Mouse (Mus musculus) CH12.LX (cell line): ENCODE measurements around the gene Mdh1. TPM values are rescaled to one million over a fixed set of nuclear protein-coding genes. Genes with fewer than 3 reads are reported as not detected.

ENCODE experiments used
- DNase-seq: peaks from one replicate; pipeline ENCODE4 v3.0.0-alpha.2; 2013; ENCODE audit errors: extremely low read depth
- H3K27ac ChIP-seq: 2 replicates; pipeline ENCODE4 v1.5.1; 2012; ENCODE audit warnings: low read depth, mild to moderate bottlenecking, control low read depth, moderate library complexity; ENCODE audit not compliant: insufficient read depth
- H3K27me3 ChIP-seq: replicated peaks from 2 replicates; pipeline ENCODE3; 2012; ENCODE audit warnings: inconsistent platforms
- H3K36me3 ChIP-seq, 2 experiments: replicated peaks in 1 of 2; 2 replicates each; pipeline versions ENCODE3 to v1.6.1; 2012; ENCODE audit warnings: inconsistent platforms in 1 of 2, low read length in 1 of 2, mild to moderate bottlenecking in 1 of 2, mixed read lengths in 1 of 2, moderate library complexity in 1 of 2; ENCODE audit not compliant: control insufficient read depth in 1 of 2, insufficient read depth in 1 of 2
- H3K4me1 ChIP-seq, 2 experiments: 2 replicates each; pipeline ENCODE4 v1.6.1; 2012; ENCODE audit warnings: inconsistent platforms in 1 of 2, moderate library complexity in 1 of 2; ENCODE audit not compliant: insufficient read depth in 2 of 2, control insufficient read depth in 1 of 2
- H3K4me2 ChIP-seq: 2 replicates; pipeline ENCODE4 v1.6.1; 2012; ENCODE audit warnings: low read depth, mild to moderate bottlenecking, control low read depth; ENCODE audit not compliant: poor library complexity, insufficient read depth, severe bottlenecking
- H3K4me3 ChIP-seq, 3 experiments: fragments of 150-350 bp in 1 of 3; sonication (generic) in 1 of 3; replicated peaks in 1 of 3; 2 replicates each; pipeline versions ENCODE3 to v1.5.1; 2011 to 2012; ENCODE audit warnings: low read depth in 2 of 3, low read length in 2 of 3, mild to moderate bottlenecking in 2 of 3, moderate library complexity in 2 of 3, control low read depth in 1 of 3, improper control_type of control experiment in 1 of 3, inconsistent platforms in 1 of 3, mixed read lengths in 1 of 3; ENCODE audit not compliant: poor library complexity in 1 of 3
- H3K79me2 ChIP-seq: replicated peaks from 2 replicates; pipeline ENCODE4 v1.6.1; 2012; ENCODE audit warnings: mild to moderate bottlenecking, moderate library complexity; ENCODE audit not compliant: control insufficient read depth, poor library complexity, insufficient read depth, severe bottlenecking; ENCODE audit errors: extremely low read depth
- H3K9ac ChIP-seq: 2 replicates; pipeline ENCODE4 v1.6.1; 2012; ENCODE audit warnings: low read depth, mild to moderate bottlenecking, control low read depth, moderate library complexity; ENCODE audit not compliant: insufficient read depth
- H3K9me3 ChIP-seq: replicated peaks from 2 replicates; pipeline ENCODE3; 2012; ENCODE audit warnings: low read length, inconsistent platforms, mixed read lengths
- BHLHE40 ChIP-seq: IDR thresholded peaks from 2 replicates; pipeline ENCODE4 v1.6.1; 2011; ENCODE audit warnings: mild to moderate bottlenecking, low read depth, low read length, improper control_type of control experiment
- CHD1 ChIP-seq: IDR thresholded peaks from 2 replicates; pipeline ENCODE4 v1.6.1; 2012; ENCODE audit warnings: low read depth, low read length, improper control_type of control experiment, inconsistent platforms
- CHD2 ChIP-seq: IDR thresholded peaks from 2 replicates; pipeline ENCODE4 v1.6.1; 2011; ENCODE audit warnings: low read length, improper control_type of control experiment
- CTCF ChIP-seq, 2 experiments: IDR thresholded peaks in 1 of 2; conservative IDR thresholded peaks in 1 of 2; 2 replicates each; pipeline ENCODE4 v1.5.1; 2011 to 2012; ENCODE audit warnings: low read depth in 2 of 2, low read length in 2 of 2, improper control_type of control experiment in 1 of 2, inconsistent platforms in 1 of 2, mild to moderate bottlenecking in 1 of 2, moderate library complexity in 1 of 2
- E2F4 ChIP-seq: IDR thresholded peaks from 2 replicates; pipeline ENCODE4 v1.6.1; 2011; ENCODE audit warnings: low read depth, low read length, improper control_type of control experiment; ENCODE audit not compliant: insufficient replicate concordance
- ELF1 ChIP-seq: IDR thresholded peaks from 2 replicates; pipeline ENCODE4 v1.6.1; 2014; ENCODE audit warnings: low read depth, mild to moderate bottlenecking, inconsistent platforms, low read length, improper control_type of control experiment
- EP300 ChIP-seq: IDR thresholded peaks from 2 replicates; pipeline ENCODE4 v1.6.1; 2011; ENCODE audit warnings: low read length, improper control_type of control experiment
- ETS1 ChIP-seq: conservative IDR thresholded peaks from 2 replicates; pipeline ENCODE4 v1.6.1; 2012; ENCODE audit warnings: low read depth, mild to moderate bottlenecking, inconsistent platforms, low read length, improper control_type of control experiment, moderate library complexity
- GABPA ChIP-seq: IDR thresholded peaks from 2 replicates; pipeline ENCODE4 v1.6.1; 2012; ENCODE audit warnings: low read depth, low read length, improper control_type of control experiment, inconsistent platforms; ENCODE audit not compliant: insufficient replicate concordance
- HCFC1 ChIP-seq: IDR thresholded peaks from 2 replicates; pipeline ENCODE4 v1.6.1; 2012; ENCODE audit warnings: low read depth, mild to moderate bottlenecking, inconsistent platforms, low read length, improper control_type of control experiment
- IRF4 ChIP-seq: IDR thresholded peaks from 2 replicates; pipeline ENCODE4 v1.6.1; 2014; ENCODE audit warnings: low read depth, mild to moderate bottlenecking, inconsistent platforms, low read length, improper control_type of control experiment
- JUN ChIP-seq: IDR thresholded peaks from 2 replicates; pipeline ENCODE4 v1.6.1; 2011; ENCODE audit warnings: low read depth, mild to moderate bottlenecking, low read length, improper control_type of control experiment, moderate library complexity; ENCODE audit not compliant: insufficient read depth
- JUND ChIP-seq: conservative IDR thresholded peaks from 2 replicates; pipeline ENCODE4 v1.6.1; 2011; ENCODE audit warnings: low read depth, low read length, improper control_type of control experiment
- KAT2A ChIP-seq: IDR thresholded peaks from 2 replicates; pipeline ENCODE4 v1.6.1; 2012; ENCODE audit warnings: low read length, improper control_type of control experiment, inconsistent platforms; ENCODE audit not compliant: insufficient replicate concordance
- MAFK ChIP-seq: IDR thresholded peaks from 2 replicates; pipeline ENCODE4 v1.6.1; 2011; ENCODE audit warnings: low read length, improper control_type of control experiment; ENCODE audit not compliant: insufficient replicate concordance
- MAX ChIP-seq: IDR thresholded peaks from 2 replicates; pipeline ENCODE4 v1.6.1; 2011; ENCODE audit warnings: low read length, improper control_type of control experiment
- MAZ ChIP-seq: IDR thresholded peaks from 2 replicates; pipeline ENCODE4 v1.6.1; 2012; ENCODE audit warnings: low read depth, mild to moderate bottlenecking, inconsistent platforms, low read length, improper control_type of control experiment, moderate library complexity
- MEF2A ChIP-seq: IDR thresholded peaks from 2 replicates; pipeline ENCODE4 v1.6.1; 2014; ENCODE audit warnings: low read depth, mild to moderate bottlenecking, inconsistent platforms, low read length, improper control_type of control experiment, borderline replicate concordance
- MXI1 ChIP-seq: IDR thresholded peaks from 2 replicates; pipeline ENCODE4 v1.6.1; 2011; ENCODE audit warnings: mild to moderate bottlenecking, low read depth, low read length, improper control_type of control experiment
- MYC ChIP-seq: IDR thresholded peaks from 2 replicates; pipeline ENCODE4 v1.6.1; 2011; ENCODE audit warnings: low read depth, mild to moderate bottlenecking, improper control_type of control experiment, low read length
- NELFE ChIP-seq: IDR thresholded peaks from 2 replicates; pipeline ENCODE4 v1.6.1; 2011; ENCODE audit warnings: low read depth, low read length, improper control_type of control experiment
- NRF1 ChIP-seq: IDR thresholded peaks from 2 replicates; pipeline ENCODE4 v1.6.1; 2014; ENCODE audit warnings: low read depth, mild to moderate bottlenecking, inconsistent platforms, low read length, improper control_type of control experiment, moderate library complexity
- PAX5 ChIP-seq: IDR thresholded peaks from 2 replicates; pipeline ENCODE4 v1.6.1; 2012; ENCODE audit warnings: low read length, inconsistent platforms, mixed read lengths
- POLR2A ChIP-seq: IDR thresholded peaks from 2 replicates; pipeline ENCODE4 v1.6.1; 2011; ENCODE audit warnings: low read depth, mild to moderate bottlenecking, improper control_type of control experiment, low read length
- POLR2AphosphoS2 ChIP-seq: IDR thresholded peaks from 2 replicates; pipeline ENCODE4 v1.6.1; 2011; ENCODE audit warnings: low read depth, low read length, improper control_type of control experiment
- RAD21 ChIP-seq: IDR thresholded peaks from 2 replicates; pipeline ENCODE4 v1.6.1; 2011; ENCODE audit warnings: low read depth, mild to moderate bottlenecking, low read length, improper control_type of control experiment, moderate library complexity
- RCOR1 ChIP-seq: conservative IDR thresholded peaks from 2 replicates; pipeline ENCODE4 v1.6.1; 2012; ENCODE audit warnings: low read depth, mild to moderate bottlenecking, inconsistent platforms, low read length, improper control_type of control experiment
- SIN3A ChIP-seq: IDR thresholded peaks from 2 replicates; pipeline ENCODE4 v1.6.1; 2012; ENCODE audit warnings: low read length, improper control_type of control experiment, inconsistent platforms
- SMC3 ChIP-seq: IDR thresholded peaks from 2 replicates; pipeline ENCODE4 v1.6.1; 2011; ENCODE audit warnings: low read depth, low read length, improper control_type of control experiment
- TBP ChIP-seq: conservative IDR thresholded peaks from 2 replicates; pipeline ENCODE4 v1.6.1; 2011; ENCODE audit warnings: low read depth, low read length, improper control_type of control experiment
- TCF12 ChIP-seq: IDR thresholded peaks from 2 replicates; pipeline ENCODE4 v1.6.1; 2014; ENCODE audit warnings: low read depth, mild to moderate bottlenecking, inconsistent platforms, low read length, improper control_type of control experiment
- UBTF ChIP-seq: IDR thresholded peaks from 2 replicates; pipeline ENCODE4 v1.6.1; 2012; ENCODE audit warnings: low read depth, mild to moderate bottlenecking, inconsistent platforms, low read length, improper control_type of control experiment, moderate library complexity
- USF1 ChIP-seq: IDR thresholded peaks from 2 replicates; pipeline ENCODE4 v1.6.1; 2014; ENCODE audit warnings: low read depth, mild to moderate bottlenecking, inconsistent platforms, low read length, improper control_type of control experiment
- USF2 ChIP-seq: conservative IDR thresholded peaks from 2 replicates; pipeline ENCODE4 v1.6.1; 2011; ENCODE audit warnings: low read depth, low read length, improper control_type of control experiment
- ZC3H11A ChIP-seq: IDR thresholded peaks from 2 replicates; pipeline ENCODE4 v1.6.1; 2012; ENCODE audit warnings: low read depth, mild to moderate bottlenecking, inconsistent platforms, low read length, improper control_type of control experiment
- ZKSCAN1 ChIP-seq: IDR thresholded peaks from 2 replicates; pipeline ENCODE4 v1.6.1; 2012; ENCODE audit warnings: low read depth, inconsistent platforms, low read length, improper control_type of control experiment, borderline replicate concordance
- ZMIZ1 ChIP-seq: IDR thresholded peaks from 2 replicates; pipeline ENCODE4 v1.6.1; 2012; ENCODE audit warnings: low read depth, mild to moderate bottlenecking, inconsistent platforms, low read length, improper control_type of control experiment
- ZNF384 ChIP-seq: IDR thresholded peaks from 2 replicates; pipeline ENCODE4 v1.6.1; 2012; ENCODE audit warnings: low read depth, low read length, improper control_type of control experiment, inconsistent platforms
- dilution Hi-C: fragments of 300-500 bp; cut with MboI; formaldehyde crosslinking; loops from 2 replicates; pipeline ENCODE4 v1.14.3; 2020; ENCODE audit warnings: low sequenced_read_pairs; ENCODE audit not compliant: extremely low pct_unique_long_range_greater_than_20kb, extremely low pct_ligation_motif_present
- in situ Hi-C: fragments of 300-500 bp; cut with MboI; formaldehyde crosslinking; loops from 3 replicates; pipeline ENCODE4 v1.14.3; 2019; ENCODE audit warnings: low sequenced_read_pairs, low pct_ligation_motif_present, low pct_unique_long_range_greater_than_20kb, mixed read lengths
- polyA plus RNA-seq: library from polyadenylated mRNA; unstranded; fragments of >175 nt; gene quantifications from 2 replicates; pipeline ENCODE4 v1.2.1, GENCODE M21; 2012; ENCODE audit warnings: low read depth; ENCODE audit not compliant: insufficient read length
- total RNA-seq, 2 experiments: library from RNA; depleted of rRNA; stranded (reverse); fragments of 300-350 nt in 1 of 2; fragments of >200 nt in 1 of 2; gene quantifications; 2 replicates each; pipeline ENCODE4 v1.2.3; 2012 to 2014

Mdh1 gene
- total and polyA plus RNA-seq, 3 experiments, result 233 to 440 (median 385) TPM

DNA sequence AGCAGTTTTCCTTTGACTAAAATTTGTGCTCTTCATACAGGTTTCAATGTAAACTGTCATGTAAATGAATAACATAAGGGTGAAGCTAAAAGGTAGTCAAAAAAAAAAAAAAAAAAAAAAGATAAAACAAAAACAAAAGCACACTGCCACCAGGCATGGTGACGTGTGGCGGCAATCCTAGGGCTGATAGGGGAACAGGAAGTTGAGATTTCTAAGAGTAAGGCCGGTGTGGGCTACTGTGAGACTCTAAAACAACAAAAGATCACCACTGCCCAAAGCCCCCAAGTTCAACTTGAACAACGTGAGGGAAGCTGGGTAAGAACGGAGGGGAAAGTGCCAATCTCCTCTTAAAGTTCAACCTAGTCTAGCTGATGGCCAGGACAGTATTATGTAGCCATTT is 3.2 kb downstream of the Mdh1 start:
- Histone ChIP-seq H3K27me3 (no peaks in the 10 kb centered on the region), H3K79me2 (peaks cover 31% of the 10 kb centered on the region), H3K4me2 (peak overlapping the region; percentile 99), H3K9ac (peak overlapping the region; percentile 73), H3K27ac (peak overlapping the region; percentile 59), H3K4me3 (peak overlapping the region; percentile 43 to 48 (median 45)), H3K36me3 (peaks cover 16 to 26% of the 10 kb centered on the region in 2 experiments), H3K9me3 (no peaks in the 10 kb centered on the region), H3K4me1 (peaks cover 2 to 70% of the 10 kb centered on the region in 2 experiments)
- no peak for DNase-seq
- dilution Hi-C loops, result no loop called here
- in situ Hi-C loops, result no loop called here
- TF ChIP-seq TBP (0 out of 2 replicates have a peak, but pooled peaks have one; percentile 5), KAT2A (no peak), MAZ (no peak), HCFC1 (no peak), ZNF384 (no peak; the same call in none of the 2 replicates), USF1 (no peak), PAX5 (no peak), IRF4 (no peak), MAFK (no peak), NELFE (no peak; the same call in 1 of the 2 replicates), SMC3 (no peak), TCF12 (no peak), ZC3H11A (no peak), UBTF (no peak), CTCF (conservative IDR thresholded peaks at IDR 0.05 in 1 of 2, IDR thresholded peaks at IDR 0.05 in 1 of 2; ENCODE audit: low read depth in 2 of 2, low read length in 2 of 2) (no peak), MYC (0 out of 2 replicates have a peak, but pooled peaks have one; percentile 24), CHD1 (no peak), ZKSCAN1 (no peak), SIN3A (peak; percentile 54; the same call in 1 of the 2 replicates), EP300 (no peak), JUN (no peak), POLR2A (no peak), POLR2AphosphoS2 (no peak), USF2 (no peak), JUND (no peak), MAX (peak; percentile 60; the same call in 1 of the 2 replicates), ELF1 (peak; percentile 55), GABPA (no peak), ETS1 (no peak), E2F4 (no peak), RAD21 (no peak), CHD2 (no peak), MEF2A (no peak), ZMIZ1 (no peak), BHLHE40 (0 out of 2 replicates have a peak, but pooled peaks have one; percentile 4), NRF1 (no peak), MXI1 (peak; percentile 73; the same call in 1 of the 2 replicates), RCOR1 (no peak)
- TF ChIP-seq, all 38 proteins: peak for 7
